In genomic region chr5:148741267-148742004, GRCm38 (mm10) we compare ENCODE assay signal across 11 mouse cellular contexts.
A peak's percentile ranks its signal among the peaks of the same experiment; 100 is the strongest.
DNase-seq lines count a peak whose midpoint lies in the region; ATAC-seq and TF ChIP-seq lines count a peak whose summit lies in the region.
"Had no signal": no experiment of that assay in that cellular context is flagged by ENCODE, and none has a peak within 500 bp of the region (broad histone marks: within the 10 kb centered on the region; RNA-seq: fewer than 3 reads in every experiment).

No protein-coding gene starts in this region.

- TF ChIP-seq EP300 in liver, postnatal 0 days (IDR thresholded peaks at IDR 0.05; ENCODE audit: low read depth) = no peak

- H3K9ac ChIP-seq in kidney, embryonic 15.5 days = no peak overlapping the region
- peak overlapping the region; percentile 38 for H3K9ac ChIP-seq in liver, postnatal 0 days (replicated peaks)
- H3K9ac ChIP-seq: hindbrain, embryonic 15.5 days had no signal

- no peak for ATAC-seq in kidney, embryonic 15.5 days (replicated peaks; ENCODE audit: low FRiP score)
- ATAC-seq in liver, postnatal 0 days = peak; percentile 12; the same call in 1 of the 2 replicates
- ATAC-seq: Patski had no signal

- H3K4me2 ChIP-seq in kidney, embryonic 15.5 days = no peak overlapping the region
- H3K4me2 ChIP-seq in liver, postnatal 0 days (ENCODE audit: low read depth, low read length) = peak overlapping the region; percentile 38
- H3K4me2 ChIP-seq: hindbrain, embryonic 15.5 days had no signal

- no peak; the same call in 1 of the 2 replicates for TF ChIP-seq POLR2A in small intestine, adult 2 months (IDR thresholded peaks at IDR 0.05; ENCODE audit: low read depth, low read length)
- TF ChIP-seq POLR2A in cerebellum, adult 2 months (IDR thresholded peaks at IDR 0.05; ENCODE audit: borderline replicate concordance, insufficient read depth, low read length) = no peak

- H3K27me3 ChIP-seq in kidney, embryonic 15.5 days = no peaks in the 10 kb centered on the region
- no peaks in the 10 kb centered on the region for H3K27me3 ChIP-seq in liver, postnatal 0 days (ENCODE audit: insufficient read depth, low read length)
- no peaks in the 10 kb centered on the region for H3K27me3 ChIP-seq in small intestine, adult 2 months (ENCODE audit: control insufficient read depth, insufficient read depth, low read length)
- no peaks in the 10 kb centered on the region for H3K27me3 ChIP-seq in cerebellum, adult 2 months (ENCODE audit: control insufficient read depth, insufficient read depth, low read length)
- H3K27me3 ChIP-seq: hindbrain, embryonic 15.5 days; Patski had no signal

- 85% methylated on average over 19 of the region's 19 CpGs for WGBS in kidney, embryonic 15.5 days
- 53% methylated on average over 19 of the region's 19 CpGs for WGBS in liver, postnatal 0 days (ENCODE audit: insufficient replicate concordance)
- 41% methylated on average over 19 of the region's 19 CpGs for WGBS in small intestine, adult 2 months
- 75% methylated on average over 19 of the region's 19 CpGs for WGBS in cerebellum, adult 2 months

- no peak overlapping the region for H3K4me3 ChIP-seq in kidney, embryonic 15.5 days (replicated peaks)
- peak overlapping the region; percentile 15 for H3K4me3 ChIP-seq in liver, postnatal 0 days (ENCODE audit: low read depth, low read length)
- H3K4me3 ChIP-seq in small intestine, adult 2 months (ENCODE audit: low read depth, low read length) = peak overlapping the region; percentile 48
- H3K4me3 ChIP-seq in cerebellum, adult 2 months (replicated peaks; ENCODE audit: insufficient read depth, low read depth, low read length) = no peak overlapping the region
- H3K4me3 ChIP-seq: hindbrain, embryonic 15.5 days had no signal

- DNase-seq in kidney, adult 18-20 months = no peak
- DNase-seq in ZHBTc4 (ENCODE audit: low read depth, low spot score) = peak; percentile 84
- DNase-seq in liver, postnatal 0 days = peak; percentile 25
- DNase-seq in thymus, postnatal 10 days (ENCODE audit: low spot score in 2 of 2) = no peak
- no peak for DNase-seq in cerebellum, adult 2 months
- DNase-seq in right cerebral cortex, postnatal 25 days = no peak
- DNase-seq: spleen, adult 18-20 months had no signal

- no peaks in the 10 kb centered on the region for H3K36me3 ChIP-seq in kidney, embryonic 15.5 days
- no peaks in the 10 kb centered on the region for H3K36me3 ChIP-seq in liver, postnatal 0 days (replicated peaks; ENCODE audit: insufficient read depth, low read length)
- H3K36me3 ChIP-seq in small intestine, adult 2 months (ENCODE audit: control insufficient read depth, insufficient read depth, low read length) = no peaks in the 10 kb centered on the region
- H3K36me3 ChIP-seq: hindbrain, embryonic 15.5 days had no signal

- no peaks in the 10 kb centered on the region for H3K9me3 ChIP-seq in kidney, embryonic 15.5 days (replicated peaks)
- H3K9me3 ChIP-seq in liver, postnatal 0 days (ENCODE audit: low read length) = 0 out of 2 replicates have a peak, but pooled peaks cover 2% of the 10 kb centered on the region
- H3K9me3 ChIP-seq: hindbrain, embryonic 15.5 days had no signal

- peak overlapping the region; percentile 62 for H3K27ac ChIP-seq in kidney, embryonic 15.5 days
- peak overlapping the region; percentile 91 for H3K27ac ChIP-seq in liver, postnatal 0 days (ENCODE audit: low read depth)
- H3K27ac ChIP-seq in small intestine, adult 2 months (ENCODE audit: insufficient read depth, low read depth, low read length) = peak overlapping the region; percentile 88
- no peak overlapping the region; the same call in 1 of the 2 replicates for H3K27ac ChIP-seq in cerebellum, adult 2 months (ENCODE audit: insufficient read depth, low read length)
- H3K27ac ChIP-seq: hindbrain, embryonic 15.5 days had no signal

- H3K4me1 ChIP-seq in kidney, embryonic 15.5 days = peaks cover 20% of the 10 kb centered on the region
- H3K4me1 ChIP-seq in liver, postnatal 0 days (ENCODE audit: insufficient read depth) = peaks cover 28% of the 10 kb centered on the region
- peaks cover 23% of the 10 kb centered on the region for H3K4me1 ChIP-seq in small intestine, adult 2 months (ENCODE audit: control insufficient read depth, insufficient read depth, insufficient read length, low read length)
- no peaks in the 10 kb centered on the region for H3K4me1 ChIP-seq in cerebellum, adult 2 months (ENCODE audit: control insufficient read depth, insufficient read depth, low read length)

- TF ChIP-seq CTCF in liver, postnatal 0 days (IDR thresholded peaks at IDR 0.05; ENCODE audit: low read depth) = no peak
- TF ChIP-seq CTCF in small intestine, adult 2 months (IDR thresholded peaks at IDR 0.05; ENCODE audit: extremely low read depth, insufficient read length, insufficient replicate concordance, low read depth, low read length) = no peak
- no peak for TF ChIP-seq CTCF in cerebellum, adult 2 months (IDR thresholded peaks at IDR 0.05; ENCODE audit: borderline replicate concordance, insufficient read depth, low read depth, low read length)

Comparison
In these comparisons a context has a peak if more than half of its experiments do, and no peak if none do; other contexts are left out.
1. H3K4me3 ChIP-seq: peak in liver, postnatal 0 days (single experiment) and small intestine, adult 2 months (single experiment); none in kidney, embryonic 15.5 days (single experiment) and cerebellum, adult 2 months (single experiment).
2. DNase-seq: peak in ZHBTc4 (single experiment) and liver, postnatal 0 days (single experiment); none in kidney, adult 18-20 months (single experiment), thymus, postnatal 10 days (0 of 2), cerebellum, adult 2 months (0 of 2) and right cerebral cortex, postnatal 25 days (single experiment).